Mouse (Mus musculus): ENCODE data around the gene Asnsd1.
"Not testable (repeated sequence)": the region's sequence is repeated elsewhere in the genome, so short reads cannot be mapped to it uniquely, and the experiment has no call there.

Asnsd1 gene

DNA sequence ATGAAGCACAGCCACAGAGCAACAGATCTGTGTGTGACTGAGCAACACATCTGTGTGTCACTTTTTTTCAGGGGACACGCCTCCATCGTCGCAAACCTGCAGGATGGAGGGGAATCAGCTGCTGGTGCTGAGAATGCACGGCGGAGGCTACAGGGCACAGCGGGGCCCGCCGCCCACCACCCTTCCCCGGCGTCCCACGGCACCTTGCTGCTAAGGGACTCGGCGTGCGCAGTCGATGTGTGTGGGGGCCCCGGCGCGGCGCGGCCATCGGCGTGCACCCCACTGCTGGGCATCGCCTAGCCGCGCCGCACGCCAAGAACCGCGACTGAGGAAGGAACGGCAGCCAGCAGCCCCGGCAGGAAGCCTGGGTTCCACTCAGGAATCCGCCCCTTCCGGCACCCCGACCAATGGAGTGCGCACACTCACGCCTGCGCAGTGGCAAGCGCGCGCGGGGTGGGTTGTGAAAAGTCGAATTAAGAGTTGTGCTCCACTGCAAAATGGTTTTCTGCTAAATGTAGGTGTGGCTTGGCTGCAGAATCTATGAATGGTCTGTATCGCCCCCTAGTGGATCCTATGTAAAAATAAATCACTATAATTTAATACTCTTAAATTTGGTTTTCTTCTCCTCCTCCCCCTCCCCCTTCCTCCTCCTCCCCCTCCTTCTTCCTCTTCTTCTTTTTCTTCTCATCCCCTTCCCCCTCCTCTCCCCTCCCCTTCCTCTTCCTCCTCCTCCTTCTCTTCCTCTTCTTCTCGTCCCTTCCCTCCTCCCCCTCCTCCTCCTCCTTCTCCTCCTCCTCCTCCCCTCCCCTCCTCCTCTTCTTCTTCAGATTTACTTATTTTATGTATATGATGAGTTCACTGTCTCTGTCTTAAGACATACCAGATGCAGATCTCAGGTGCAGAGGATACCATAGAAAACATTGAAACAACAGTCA lies at the start of gene Asnsd1, which contains the start of the genes Asdurf and Gm28551:
Gene Asnsd1, minus strand, starts transcription at position 426 of the 935 bp plus-strand sequence.
Gene Asdurf, minus strand, starts transcription at position 293 of the 935 bp plus-strand sequence.
Gene Gm28551, minus strand, starts transcription at position 341 of the 935 bp plus-strand sequence.
- peak; percentile 96 for DNase-seq (ENCODE audit: low read depth, low spot score)

DNA sequence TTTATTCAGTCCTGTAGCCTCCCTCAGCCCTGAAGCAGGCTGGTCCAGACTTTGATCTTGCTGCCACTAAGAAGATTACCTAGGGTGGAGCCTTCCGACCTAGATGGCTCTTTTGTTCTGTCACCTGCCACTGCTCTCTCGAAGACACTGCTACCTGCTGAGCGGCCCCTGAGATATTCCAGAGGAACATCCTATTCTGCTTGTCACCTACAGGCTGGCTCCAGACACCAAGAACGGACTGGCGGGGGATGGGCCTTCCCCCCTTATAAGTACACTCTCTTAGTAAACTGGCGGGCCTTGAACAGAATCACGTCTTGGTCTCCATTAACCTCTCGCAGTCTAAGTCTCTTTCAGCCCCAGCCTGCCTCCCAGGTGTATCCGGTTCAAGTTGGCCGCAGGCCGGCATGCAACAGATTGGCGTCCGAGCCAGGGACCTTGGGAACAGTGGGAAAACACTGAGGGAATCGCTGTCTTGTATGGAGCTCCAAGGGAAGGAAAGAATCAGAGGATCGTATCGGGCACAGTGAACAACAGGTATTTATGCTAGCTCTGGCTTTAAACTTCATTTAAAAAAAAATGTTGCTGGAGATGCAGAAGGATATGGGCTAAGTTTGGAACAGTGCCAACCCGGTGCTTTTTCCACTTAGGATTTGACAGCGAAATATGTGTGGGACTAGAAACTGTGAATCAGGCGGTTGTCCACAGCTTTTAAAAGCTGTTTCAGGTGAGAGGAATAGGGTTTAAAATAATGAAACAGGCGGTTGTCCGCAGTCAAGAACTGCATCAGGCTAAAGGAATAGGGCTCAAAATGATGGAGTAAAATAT lies 41.6 kb upstream of the Asnsd1 start:
- DNase-seq (ENCODE audit: low read depth, low spot score), result not testable (repeated sequence)

DNA sequence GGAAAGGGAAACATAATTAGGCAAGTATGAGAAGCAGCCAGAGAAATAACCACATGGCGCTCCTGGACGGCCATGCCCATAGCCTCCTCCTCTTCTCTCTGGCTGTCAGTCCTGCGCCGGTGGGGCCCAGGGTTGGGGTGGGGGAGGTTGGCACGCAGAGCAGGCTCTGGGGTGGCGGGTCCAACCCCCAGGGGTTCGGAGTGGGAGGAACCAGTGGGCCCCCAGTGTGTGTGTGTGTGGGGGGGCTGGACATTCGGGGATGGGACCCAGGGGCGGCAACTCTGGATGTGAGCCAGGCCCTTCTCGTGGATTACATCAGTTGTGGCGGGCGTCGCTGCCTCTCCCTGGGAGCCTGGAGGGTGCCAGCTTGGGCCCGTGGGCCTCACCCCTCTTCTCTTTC lies 36.2 kb upstream of the Asnsd1 start:
- no peak for DNase-seq (ENCODE audit: low read depth, low spot score)

DNA sequence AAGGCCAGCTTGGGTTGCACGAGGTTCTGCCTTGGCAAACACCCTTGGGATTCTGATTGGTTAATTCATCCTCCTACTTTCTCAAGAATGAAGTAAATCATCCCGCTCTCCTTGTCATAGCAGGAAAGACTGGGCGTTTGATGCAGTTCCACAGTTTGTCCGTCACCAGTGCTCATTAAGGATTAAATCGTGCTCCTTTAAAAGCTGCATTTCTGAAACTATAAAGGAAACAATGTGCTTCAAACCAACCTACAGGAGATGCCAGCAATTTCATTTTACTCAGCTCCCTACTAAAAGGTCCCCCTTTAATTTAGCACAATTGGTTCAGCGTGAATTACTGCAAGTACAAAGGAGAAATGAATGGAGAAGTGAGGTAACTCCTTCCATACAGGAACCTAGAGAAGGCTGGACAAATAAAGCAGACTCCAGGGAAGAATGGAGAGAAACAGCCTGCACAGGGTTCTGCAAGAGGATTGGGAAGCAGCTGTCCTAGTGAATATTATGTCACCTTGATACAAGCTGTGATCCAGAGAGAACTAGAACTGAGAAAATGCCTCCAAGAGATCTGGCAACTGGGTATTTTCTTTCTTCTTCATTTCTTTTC lies 31.6 kb upstream of the Asnsd1 start:
- no peak for DNase-seq (ENCODE audit: low read depth, low spot score)

DNA sequence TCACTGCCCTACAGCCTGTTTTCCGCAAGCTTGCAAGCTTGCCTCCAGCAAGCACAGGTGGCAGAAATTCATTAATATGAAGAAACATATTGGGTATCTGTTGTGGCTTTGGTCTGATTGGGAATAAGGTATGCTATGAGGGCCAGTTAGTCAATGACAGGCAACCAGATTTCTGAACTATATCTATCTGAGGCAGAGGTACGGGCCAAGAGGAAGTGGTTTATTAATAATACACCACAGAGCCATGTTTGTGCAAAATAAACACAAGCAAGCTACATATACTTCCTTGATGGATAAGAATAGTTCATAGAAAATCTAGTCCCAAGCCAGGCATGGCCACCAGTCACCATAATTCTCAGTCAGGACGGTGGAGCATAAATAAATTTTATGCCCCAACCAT lies 25.2 kb upstream of the Asnsd1 start:
- DNase-seq (ENCODE audit: low read depth, low spot score), result no peak

DNA sequence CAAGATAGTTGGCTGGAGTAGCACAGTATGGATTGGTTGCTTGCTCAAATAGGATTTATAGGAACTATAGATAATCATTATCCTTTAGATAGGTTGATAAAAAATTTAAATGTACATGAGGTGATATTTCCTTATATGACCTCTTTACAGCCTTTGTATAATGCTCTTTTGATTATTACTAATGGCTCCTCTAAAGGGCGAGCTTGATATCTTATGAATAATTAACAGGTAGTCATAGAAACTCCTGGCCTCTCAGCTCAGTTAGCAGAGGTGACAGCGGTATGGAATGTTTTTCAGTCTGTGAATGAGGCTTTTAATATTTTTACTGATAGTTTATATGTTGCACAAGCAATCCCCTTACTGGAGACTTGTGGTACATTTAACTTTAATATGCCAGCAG lies 23.4 kb upstream of the Asnsd1 start:
- DNase-seq (ENCODE audit: low read depth, low spot score), result not testable (repeated sequence)

DNA sequence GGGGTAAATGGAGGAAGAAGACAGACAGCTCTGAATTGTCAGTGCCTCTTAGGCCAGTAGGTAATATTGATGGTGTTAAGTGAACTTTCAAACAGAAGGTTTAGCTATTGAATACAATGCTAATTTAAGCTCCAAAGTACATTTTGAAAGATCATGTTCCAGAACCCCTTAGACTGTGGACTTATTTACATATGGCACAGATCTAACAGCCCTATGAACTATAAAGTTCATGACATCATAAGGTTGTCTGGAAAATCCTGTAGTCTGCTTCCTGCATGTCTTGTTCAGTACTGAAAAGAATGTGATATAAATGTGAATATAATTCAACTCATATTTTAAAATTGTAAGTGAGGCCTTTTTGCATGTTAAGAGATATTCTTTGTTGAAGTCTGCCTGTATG lies 6.4 kb upstream of the Asnsd1 start:
- no peak for DNase-seq (ENCODE audit: low read depth, low spot score)

DNA sequence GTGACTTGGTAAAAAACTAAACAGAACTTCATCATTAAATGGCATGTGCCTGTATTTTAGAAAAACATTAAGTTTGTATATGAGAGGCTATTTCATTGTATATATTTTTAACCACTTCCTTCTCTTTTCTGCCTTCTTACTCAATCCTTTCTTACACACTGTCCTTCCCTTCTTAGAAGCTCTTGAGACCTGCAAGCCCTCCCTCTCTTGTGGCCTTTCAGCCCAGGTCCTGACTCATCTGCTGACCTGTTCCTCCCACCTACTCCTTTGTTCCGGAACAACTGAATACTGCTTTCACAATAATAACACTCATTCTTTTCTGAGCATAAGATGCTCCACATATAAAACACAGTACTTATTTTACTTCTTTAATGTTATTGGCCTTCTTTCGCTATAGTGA lies 11.5 kb downstream of the Asnsd1 start:
- no peak for DNase-seq (ENCODE audit: low read depth, low spot score)

DNA sequence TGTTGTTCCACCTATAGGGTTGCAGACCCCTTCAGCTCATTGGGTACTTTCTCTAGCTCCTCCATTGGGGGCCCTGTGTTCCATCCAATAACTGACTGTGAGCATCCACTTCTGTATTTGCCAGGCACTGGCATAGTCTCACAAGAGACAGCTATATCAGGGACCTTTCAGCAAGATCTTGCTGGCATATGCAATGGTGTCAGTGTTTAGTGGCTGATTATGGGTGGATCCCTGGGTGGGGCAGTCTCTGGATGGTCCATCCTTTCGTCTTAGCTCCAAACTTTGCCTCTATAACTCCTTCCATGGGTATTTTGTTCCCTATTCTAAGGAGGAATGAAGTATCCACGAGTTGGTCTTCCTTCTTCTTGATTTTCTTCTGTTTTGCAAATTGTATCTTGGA lies 15.1 kb downstream of the Asnsd1 start:
- not testable (repeated sequence) for DNase-seq (ENCODE audit: low read depth, low spot score)

DNA sequence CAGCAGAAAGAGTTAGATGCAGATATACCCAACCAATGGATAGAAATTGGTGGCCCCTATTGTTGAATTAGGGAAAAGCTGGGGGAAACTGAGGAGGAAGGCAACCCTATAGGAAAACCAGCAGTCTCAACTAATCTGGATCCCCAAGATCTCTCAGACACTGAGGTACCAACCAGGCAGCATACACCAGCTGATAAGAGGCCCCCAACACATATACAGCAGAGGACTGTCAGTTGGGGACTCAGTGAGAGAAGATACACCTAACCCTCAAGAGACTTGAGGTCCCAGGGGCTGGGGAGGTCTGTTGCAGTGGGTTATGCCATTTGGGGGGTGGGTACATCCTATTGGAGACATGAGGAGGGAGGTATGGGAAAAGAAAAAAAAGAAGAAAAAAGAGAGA lies 17.1 kb downstream of the Asnsd1 start:
- DNase-seq (ENCODE audit: low read depth, low spot score), result no peak

DNA sequence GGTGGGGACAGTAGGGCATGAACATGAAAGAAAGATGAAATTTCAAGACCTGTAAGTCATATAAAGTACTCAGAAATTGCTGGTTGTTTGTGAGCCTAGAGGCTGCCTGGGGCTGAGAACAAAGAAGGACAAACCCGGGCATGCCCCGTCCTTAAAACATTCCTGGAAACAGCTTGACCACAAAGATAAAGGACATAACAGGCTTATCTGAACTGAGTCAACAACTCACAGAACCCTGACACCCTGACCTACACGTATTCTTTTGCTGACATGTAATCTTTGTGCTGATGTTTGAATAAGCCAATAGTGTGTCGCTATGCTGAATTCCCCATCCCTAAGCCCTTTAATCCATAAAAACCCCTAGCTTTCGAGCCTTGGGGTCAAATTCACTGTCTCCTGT lies 19.0 kb downstream of the Asnsd1 start:
- not testable (repeated sequence) for DNase-seq (ENCODE audit: low read depth, low spot score)

DNA sequence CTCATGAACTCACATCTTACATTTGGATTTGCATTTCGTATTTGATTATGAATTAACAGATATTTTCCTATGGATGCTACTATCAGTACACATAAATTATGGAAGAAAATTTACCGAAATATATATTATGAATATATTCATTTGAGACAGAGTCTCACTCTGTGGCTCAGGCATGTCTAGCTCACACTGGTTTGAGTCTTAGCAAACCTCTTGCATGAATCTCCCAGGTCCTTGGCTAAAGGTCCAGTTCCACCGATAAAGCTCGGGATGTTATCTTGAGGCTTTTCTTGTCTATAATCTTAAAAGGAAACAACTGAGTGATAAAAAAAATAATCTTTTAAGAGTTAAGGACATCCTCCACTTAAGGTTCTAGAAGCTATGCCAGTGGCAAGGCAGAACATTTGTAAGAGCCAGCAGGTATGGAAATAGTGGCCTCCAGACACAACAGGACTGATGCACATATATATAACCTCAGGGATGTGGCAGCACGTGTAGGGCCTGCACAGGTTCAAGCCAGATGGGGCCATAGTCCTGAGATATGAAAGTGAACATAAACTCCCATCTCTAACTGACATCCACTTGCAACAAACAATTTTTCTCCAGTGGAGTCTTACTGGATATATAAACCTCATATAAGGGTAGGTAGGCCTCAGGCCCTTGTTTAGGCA lies 27.6 kb downstream of the Asnsd1 start:
- DNase-seq (ENCODE audit: low read depth, low spot score), result no peak

DNA sequence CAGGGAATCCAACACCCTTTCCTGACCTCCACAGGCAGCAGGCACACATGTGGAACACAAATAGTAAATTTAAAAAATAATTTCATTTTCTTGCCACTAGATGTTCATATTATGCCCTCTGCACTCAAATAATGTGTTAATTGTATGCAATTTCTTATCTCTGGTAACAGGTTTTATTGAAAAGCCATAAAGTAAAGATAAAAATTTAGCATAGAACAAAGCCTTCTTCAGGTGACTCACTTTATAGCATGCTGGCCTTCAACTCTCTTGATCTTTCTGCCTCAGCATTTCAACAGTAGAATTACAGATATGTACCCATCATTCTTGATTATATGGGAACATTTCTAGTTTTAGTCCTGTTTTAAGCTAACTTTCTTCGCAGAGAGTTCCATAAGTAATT lies 28.3 kb downstream of the Asnsd1 start:
- no peak for DNase-seq (ENCODE audit: low read depth, low spot score)

DNA sequence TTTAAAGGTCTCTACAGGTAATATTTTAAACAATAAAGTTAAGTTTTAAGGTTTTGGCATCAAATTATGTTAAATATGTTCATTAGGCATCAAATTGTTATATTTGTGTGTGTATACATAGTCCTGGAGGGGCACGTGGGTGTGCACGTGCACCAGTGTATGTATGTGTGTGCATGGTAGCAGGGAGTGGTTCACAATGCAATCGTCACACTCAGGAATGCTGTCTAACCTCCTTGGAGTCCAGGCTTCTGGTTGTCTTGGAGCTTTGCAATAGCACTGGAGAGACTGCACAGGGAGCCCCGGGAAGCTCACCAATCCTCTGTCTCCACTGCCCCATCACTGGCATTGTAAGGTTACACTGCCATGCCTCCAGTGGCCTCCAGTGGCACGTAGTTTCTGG lies 29.3 kb downstream of the Asnsd1 start:
- no peak for DNase-seq (ENCODE audit: low read depth, low spot score)

DNA sequence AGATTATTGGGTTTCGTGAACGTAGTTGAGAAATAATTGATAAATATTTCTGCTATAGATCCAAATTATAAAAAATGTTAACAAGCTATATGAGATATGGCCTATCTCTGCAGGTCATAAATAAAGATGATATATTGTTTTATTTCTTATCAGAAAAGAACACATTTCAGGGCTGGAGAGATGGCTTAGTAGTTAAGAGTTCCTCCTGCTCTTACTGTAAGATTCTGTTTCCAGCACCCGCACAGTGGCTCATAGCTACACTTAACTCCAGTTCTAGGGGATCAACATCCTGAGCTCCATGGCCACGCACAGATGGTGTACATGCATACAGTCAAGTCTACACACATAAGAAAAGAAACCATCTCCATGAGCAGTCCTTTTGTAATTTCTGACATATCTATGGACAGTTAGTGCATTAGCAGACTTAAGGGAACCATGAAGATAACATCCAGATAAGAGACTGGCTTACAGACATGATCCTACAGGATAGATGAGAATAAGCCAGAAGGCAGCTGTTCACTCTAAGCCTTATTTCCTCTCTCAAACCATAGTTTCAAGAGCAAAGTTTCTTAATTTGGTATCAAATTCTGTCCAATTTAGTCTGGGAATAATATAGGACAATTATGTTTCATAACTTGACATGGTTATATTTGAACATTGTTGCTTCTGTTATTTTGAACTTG lies 30.7 kb downstream of the Asnsd1 start:
- no peak for DNase-seq (ENCODE audit: low read depth, low spot score)

DNA sequence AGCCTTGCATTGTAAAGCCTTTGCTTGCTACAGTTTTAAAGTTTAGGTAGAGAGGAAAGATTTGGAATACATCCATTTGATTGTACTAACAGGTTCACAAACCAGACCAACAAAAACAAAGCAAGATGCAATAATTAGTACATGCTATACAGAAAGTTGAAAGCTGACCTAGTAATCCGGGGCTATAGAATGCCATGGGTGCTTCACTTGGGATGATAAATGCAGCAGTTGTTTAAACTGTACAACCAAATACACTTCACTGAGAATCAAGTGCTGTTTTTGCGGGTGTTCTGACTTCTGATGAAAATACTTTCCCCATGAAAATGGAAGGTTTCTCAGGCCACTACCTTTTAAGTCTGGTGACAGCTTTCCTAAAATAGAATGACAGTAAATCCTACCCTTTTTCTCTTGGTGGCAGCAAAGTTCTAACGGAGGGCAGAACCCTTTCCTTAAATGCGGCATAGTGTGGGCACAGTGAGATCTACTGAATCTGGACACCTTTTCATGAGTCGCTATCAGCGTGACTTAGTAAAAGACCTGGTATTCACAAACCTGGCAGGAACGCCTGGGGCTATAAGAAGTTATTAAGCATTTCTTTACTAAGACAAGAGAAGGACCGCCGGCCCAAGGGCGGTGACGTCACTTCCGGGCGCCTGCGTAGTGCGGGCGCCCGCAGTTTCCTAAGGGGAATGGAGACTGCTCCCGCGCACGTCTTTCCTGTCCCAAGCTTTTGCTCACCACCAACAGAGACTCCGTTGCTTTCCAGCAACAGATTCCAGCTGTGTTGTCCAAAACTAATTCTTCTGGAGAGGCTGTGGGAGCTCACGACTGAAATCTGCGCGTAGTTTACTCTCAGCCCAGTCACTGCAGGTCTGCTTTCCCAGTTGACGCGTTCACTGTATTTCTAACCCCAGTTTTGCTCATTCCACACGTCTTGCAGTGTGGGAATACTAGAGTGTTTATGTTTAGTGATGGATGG lies 39.3 kb downstream of the Asnsd1 start, which contains the start of gene Osgepl1:
Gene Osgepl1, plus strand, starts transcription at position 636 of the 979 bp plus-strand sequence.
- peak; percentile 91 for DNase-seq (ENCODE audit: low read depth, low spot score)

DNA sequence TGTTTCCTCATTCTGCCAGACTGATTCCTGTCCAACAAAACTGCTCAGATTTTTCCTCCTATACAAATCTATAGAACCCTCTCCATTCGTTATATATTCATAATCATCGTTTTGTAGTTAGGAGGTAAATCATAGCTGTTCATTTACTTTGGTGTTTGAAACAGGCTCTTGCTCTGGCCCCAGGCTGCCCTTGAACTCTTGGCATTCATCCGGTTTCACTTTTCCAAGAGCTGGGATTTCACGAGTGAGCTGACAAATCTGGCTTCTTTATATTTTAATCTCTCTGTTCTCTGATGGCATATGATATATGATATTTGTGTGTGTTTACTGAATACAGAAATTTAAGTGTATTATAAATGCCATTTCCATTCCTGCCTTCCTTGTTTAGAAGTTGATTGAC lies 52.0 kb downstream of the Asnsd1 start:
- no peak for DNase-seq (ENCODE audit: low read depth, low spot score)

DNA sequence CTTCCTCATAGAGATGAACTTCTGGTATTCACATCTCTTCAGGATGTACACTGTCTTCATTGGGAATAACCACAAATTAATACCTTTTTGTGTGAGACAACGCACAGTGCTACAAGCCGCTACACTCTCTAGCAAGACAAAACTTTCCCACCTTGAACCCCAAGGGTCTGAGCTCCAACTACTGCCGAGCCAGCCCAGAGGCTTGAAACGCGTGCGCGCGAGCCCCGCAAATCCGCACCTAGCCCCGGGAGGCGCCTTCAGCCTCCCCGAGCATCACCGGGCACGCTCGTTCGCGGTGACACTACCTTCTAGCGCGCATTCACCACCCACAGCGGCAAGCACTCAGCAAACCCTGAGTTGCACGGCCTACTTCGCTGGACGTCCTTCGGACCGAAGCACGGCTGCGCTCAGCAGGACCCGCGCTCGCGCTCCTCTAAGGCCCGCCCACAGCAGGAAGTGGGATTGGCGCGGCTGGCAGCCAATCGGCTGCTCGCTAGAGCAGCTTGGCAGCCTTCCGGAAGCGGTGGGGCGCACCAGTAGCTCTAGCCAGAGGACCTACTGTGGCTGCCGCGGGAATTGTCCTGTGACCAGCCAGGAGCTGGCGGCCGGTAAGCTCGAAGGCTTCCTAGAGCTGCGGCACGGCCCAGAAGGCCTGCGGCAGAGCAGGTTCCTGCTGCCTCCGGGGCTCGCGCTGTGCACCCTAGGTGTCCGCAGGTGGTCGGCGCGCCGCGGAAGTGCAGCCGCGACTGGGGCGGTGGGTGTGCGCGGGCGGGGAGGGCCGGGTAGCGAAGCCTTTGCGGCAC lies 55.8 kb downstream of the Asnsd1 start, which contains the start of the genes Pms1, Ormdl1 and Gm28778:
Gene Pms1, minus strand, starts transcription at position 438 of the 803 bp plus-strand sequence.
Gene Ormdl1, plus strand, starts transcription at position 515 of the 803 bp plus-strand sequence.
Gene Gm28778, plus strand, starts transcription at position 531 of the 803 bp plus-strand sequence.
- DNase-seq (ENCODE audit: low read depth, low spot score), result peak; percentile 97

Measured in mesoderm, embryonic 11.5 days (tissue).